Mouse (Mus musculus): Measurements from ENCODE around the gene Hoxc12. TPM values are rescaled to one million over a fixed set of nuclear protein-coding genes. Genes with fewer than 3 reads are reported as not detected.

Hoxc12 gene
- total and polyA plus RNA-seq, 3 experiments = not detected

GRCm38 (mm10) chr15:102963671-102964640, 27.4 kb downstream of the Hoxc12 start:
- Histone ChIP-seq H3K4me1 (ENCODE audit: control insufficient read depth in 1 of 2, insufficient read depth in 2 of 2) (peaks cover 6 to 32% of the 10 kb centered on the region in 2 experiments), H3K27ac (ENCODE audit: insufficient read depth, low read depth) (no peak overlapping the region), H3K9ac (ENCODE audit: insufficient read depth, low read depth) (peak overlapping the region; percentile 7), H3K36me3 (replicated peaks in 1 of 2; ENCODE audit: control insufficient read depth in 1 of 2, insufficient read depth in 1 of 2, low read length in 1 of 2) (no peaks in the 10 kb centered on the region), H3K27me3 (replicated peaks) (peaks cover 93% of the 10 kb centered on the region), H3K9me3 (replicated peaks; ENCODE audit: low read length) (no peaks in the 10 kb centered on the region), H3K4me2 (ENCODE audit: insufficient read depth, low read depth, poor library complexity, severe bottlenecking) (peak overlapping the region; percentile 79), H3K79me2 (replicated peaks; ENCODE audit: control insufficient read depth, extremely low read depth, insufficient read depth, poor library complexity, severe bottlenecking) (no peaks in the 10 kb centered on the region), H3K4me3 (replicated peaks in 1 of 3; ENCODE audit: low read depth in 2 of 3, low read length in 2 of 3, poor library complexity in 1 of 3) (no peak overlapping the region)
- dilution Hi-C loops (cut with MboI; ENCODE audit: extremely low pct_ligation_motif_present, extremely low pct_unique_long_range_greater_than_20kb, low sequenced_read_pairs) = no loop called here
- TF ChIP-seq E2F4 (IDR thresholded peaks at IDR 0.05; ENCODE audit: insufficient replicate concordance, low read depth, low read length) (no peak), IRF4 (IDR thresholded peaks at IDR 0.05; ENCODE audit: low read depth, low read length) (peak; percentile 79), NELFE (IDR thresholded peaks at IDR 0.05; ENCODE audit: low read depth, low read length) (no peak), MAX (IDR thresholded peaks at IDR 0.05; ENCODE audit: low read length) (0 out of 2 replicates have a peak, but pooled peaks have one; percentile 18), MAFK (IDR thresholded peaks at IDR 0.05; ENCODE audit: insufficient replicate concordance, low read length) (no peak), PAX5 (IDR thresholded peaks at IDR 0.05; ENCODE audit: low read length) (no peak), ZC3H11A (IDR thresholded peaks at IDR 0.05; ENCODE audit: low read depth, low read length) (no peak), EP300 (IDR thresholded peaks at IDR 0.05; ENCODE audit: low read length) (peak; percentile 36), MAZ (IDR thresholded peaks at IDR 0.05; ENCODE audit: low read depth, low read length) (0 out of 2 replicates have a peak, but pooled peaks have one; percentile 13), MXI1 (IDR thresholded peaks at IDR 0.05; ENCODE audit: low read depth, low read length) (peak; percentile 29; the same call in 1 of the 2 replicates), MEF2A (IDR thresholded peaks at IDR 0.05; ENCODE audit: borderline replicate concordance, low read depth, low read length) (0 out of 2 replicates have a peak, but pooled peaks have one; percentile 37), KAT2A (IDR thresholded peaks at IDR 0.05; ENCODE audit: insufficient replicate concordance, low read length) (no peak), JUN (IDR thresholded peaks at IDR 0.05; ENCODE audit: insufficient read depth, low read depth, low read length) (no peak), NRF1 (IDR thresholded peaks at IDR 0.05; ENCODE audit: low read depth, low read length) (0 out of 2 replicates have a peak, but pooled peaks have one; percentile 20)
- no peak for DNase-seq (ENCODE audit: extremely low read depth)
- in situ Hi-C loops (cut with MboI; ENCODE audit: low pct_ligation_motif_present, low pct_unique_long_range_greater_than_20kb, low sequenced_read_pairs) = no loop called here

GRCm38 (mm10) chr15:102965003-102965891, 28.7 kb downstream of the Hoxc12 start:
- no peak overlapping the region for H3K4me2 ChIP-seq (ENCODE audit: insufficient read depth, low read depth, poor library complexity, severe bottlenecking)
- no peak overlapping the region for H3K9ac ChIP-seq (ENCODE audit: insufficient read depth, low read depth)
- no peak overlapping the region for H3K4me3 ChIP-seq (replicated peaks in 1 of 3; ENCODE audit: low read depth in 2 of 3, low read length in 2 of 3, poor library complexity in 1 of 3)
- no peaks in the 10 kb centered on the region for H3K36me3 ChIP-seq (replicated peaks in 1 of 2; ENCODE audit: control insufficient read depth in 1 of 2, insufficient read depth in 1 of 2, low read length in 1 of 2)
- no peak overlapping the region for H3K27ac ChIP-seq (ENCODE audit: insufficient read depth, low read depth)
- dilution Hi-C loops (cut with MboI; ENCODE audit: extremely low pct_ligation_motif_present, extremely low pct_unique_long_range_greater_than_20kb, low sequenced_read_pairs) = no loop called here
- in situ Hi-C loops (cut with MboI; ENCODE audit: low pct_ligation_motif_present, low pct_unique_long_range_greater_than_20kb, low sequenced_read_pairs) = no loop called here
- peaks cover 93% of the 10 kb centered on the region for H3K27me3 ChIP-seq (replicated peaks)
- H3K9me3 ChIP-seq (replicated peaks; ENCODE audit: low read length) = no peaks in the 10 kb centered on the region
- H3K79me2 ChIP-seq (replicated peaks; ENCODE audit: control insufficient read depth, extremely low read depth, insufficient read depth, poor library complexity, severe bottlenecking) = no peaks in the 10 kb centered on the region
- DNase-seq (ENCODE audit: extremely low read depth) = no peak
- H3K4me1 ChIP-seq (ENCODE audit: control insufficient read depth in 1 of 2, insufficient read depth in 2 of 2) = peaks cover 6 to 23% of the 10 kb centered on the region in 2 experiments
- TF ChIP-seq POLR2AphosphoS2 (IDR thresholded peaks at IDR 0.05; ENCODE audit: low read depth, low read length) = no peak
- no peak for TF ChIP-seq MXI1 (IDR thresholded peaks at IDR 0.05; ENCODE audit: low read depth, low read length)
- TF ChIP-seq IRF4 (IDR thresholded peaks at IDR 0.05; ENCODE audit: low read depth, low read length) = no peak
- TF ChIP-seq MYC (IDR thresholded peaks at IDR 0.05; ENCODE audit: low read depth, low read length) = no peak
- TF ChIP-seq HCFC1 (IDR thresholded peaks at IDR 0.05; ENCODE audit: low read depth, low read length) = no peak
- no peak for TF ChIP-seq TBP (conservative IDR thresholded peaks at IDR 0.05; ENCODE audit: low read depth, low read length)
- TF ChIP-seq USF2 (conservative IDR thresholded peaks at IDR 0.05; ENCODE audit: low read depth, low read length) = no peak
- TF ChIP-seq SIN3A (IDR thresholded peaks at IDR 0.05; ENCODE audit: low read length) = no peak
- TF ChIP-seq POLR2A (IDR thresholded peaks at IDR 0.05; ENCODE audit: low read depth, low read length) = no peak
- TF ChIP-seq GABPA (IDR thresholded peaks at IDR 0.05; ENCODE audit: insufficient replicate concordance, low read depth, low read length) = no peak
- TF ChIP-seq JUN (IDR thresholded peaks at IDR 0.05; ENCODE audit: insufficient read depth, low read depth, low read length) = no peak
- no peak for TF ChIP-seq E2F4 (IDR thresholded peaks at IDR 0.05; ENCODE audit: insufficient replicate concordance, low read depth, low read length)
- no peak for TF ChIP-seq CHD2 (IDR thresholded peaks at IDR 0.05; ENCODE audit: low read length)
- no peak for TF ChIP-seq MEF2A (IDR thresholded peaks at IDR 0.05; ENCODE audit: borderline replicate concordance, low read depth, low read length)
- no peak for TF ChIP-seq CTCF (conservative IDR thresholded peaks at IDR 0.05 in 1 of 2, IDR thresholded peaks at IDR 0.05 in 1 of 2; ENCODE audit: low read depth in 2 of 2, low read length in 2 of 2)
- no peak for TF ChIP-seq USF1 (IDR thresholded peaks at IDR 0.05; ENCODE audit: low read depth, low read length)
- no peak for TF ChIP-seq CHD1 (IDR thresholded peaks at IDR 0.05; ENCODE audit: low read depth, low read length)
- TF ChIP-seq KAT2A (IDR thresholded peaks at IDR 0.05; ENCODE audit: insufficient replicate concordance, low read length) = no peak
- TF ChIP-seq ETS1 (conservative IDR thresholded peaks at IDR 0.05; ENCODE audit: low read depth, low read length) = no peak
